Mouse (Mus musculus) kidney, adult 18-20 months (tissue): Measurements from ENCODE around the gene Swap70.

Source experiments
- DNase-seq: peaks from one replicate; pipeline ENCODE4 v3.0.0; 2021

Gene Swap70

DNA sequence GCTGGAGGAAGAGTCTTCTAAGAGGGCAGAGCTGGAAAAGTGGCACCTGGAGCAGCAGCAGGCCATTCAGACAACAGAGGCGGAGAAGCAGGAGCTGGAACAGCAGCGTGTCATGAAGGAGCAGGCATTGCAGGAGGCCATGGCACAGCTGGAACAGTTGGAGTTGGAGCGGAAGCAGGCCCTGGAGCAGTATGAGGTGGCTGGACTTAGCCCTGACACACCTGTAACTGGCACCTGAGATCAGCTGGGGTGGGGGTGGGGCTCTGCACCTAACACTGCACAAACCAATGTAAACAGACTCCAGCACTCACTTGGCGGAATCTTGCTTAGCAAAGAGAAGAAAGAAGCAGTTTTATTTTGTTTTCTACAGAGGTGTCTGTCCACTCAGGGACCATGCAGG lies 57.7 kb downstream of the Swap70 start:
- DNase-seq, result no peak

DNA sequence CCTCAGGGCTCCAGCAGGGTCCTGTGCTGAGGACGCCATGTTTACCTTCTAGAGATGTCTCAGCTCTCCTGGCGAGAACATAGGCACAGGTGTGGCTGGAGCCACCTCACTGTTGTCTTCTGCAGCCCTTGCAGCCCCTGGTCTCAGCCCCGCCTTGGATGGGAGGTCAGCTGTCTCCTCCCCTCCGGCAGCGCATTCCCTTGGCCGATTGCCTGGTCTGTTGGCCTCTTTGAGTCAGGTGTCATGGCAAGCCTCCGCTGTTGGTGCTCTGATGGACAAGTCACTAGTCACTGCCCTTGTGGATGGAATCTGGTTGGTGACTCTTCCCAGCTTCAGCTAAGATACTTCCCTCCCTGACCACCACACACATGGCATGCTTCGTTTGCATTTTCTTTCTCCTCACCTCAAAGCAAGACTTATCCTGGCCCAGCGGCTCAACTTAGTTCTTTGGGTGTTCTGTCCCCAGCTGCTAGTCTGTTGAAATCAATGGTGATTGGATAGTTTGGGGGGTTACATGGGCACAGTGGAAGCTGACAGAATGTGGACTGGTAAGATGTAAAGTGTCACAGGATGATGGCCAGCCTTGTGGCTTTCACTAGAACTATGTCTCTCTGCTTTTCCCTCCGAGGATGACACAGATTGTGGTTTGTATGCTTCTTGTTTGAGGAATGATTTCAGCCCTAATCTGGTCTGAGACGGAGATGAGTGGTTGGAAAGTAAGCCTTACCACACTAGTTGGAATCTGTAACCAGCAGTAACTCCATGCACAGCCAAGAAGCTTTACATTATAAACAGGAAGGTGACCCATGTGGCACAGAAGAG lies 60.1 kb downstream of the Swap70 start:
- DNase-seq, result no peak

DNA sequence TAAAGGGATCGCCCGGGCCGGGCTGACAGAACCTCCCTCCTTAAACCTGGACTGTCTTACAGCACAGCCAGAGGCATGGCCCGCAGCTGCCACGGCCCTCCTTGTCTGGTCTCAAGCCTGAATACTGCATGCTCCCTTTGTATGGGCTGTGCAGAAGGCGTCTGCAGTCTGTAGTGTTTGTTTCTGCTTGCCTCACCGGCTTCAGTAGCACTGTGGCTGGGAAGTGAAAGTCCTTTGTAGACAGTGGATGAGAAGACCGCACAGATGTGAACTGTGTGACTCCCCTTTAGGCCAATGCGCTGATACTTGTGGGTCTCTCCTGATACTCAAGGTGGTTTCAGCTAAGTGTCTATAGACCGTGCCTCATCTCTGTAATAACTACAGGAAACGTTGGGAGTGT lies 61.3 kb downstream of the Swap70 start:
- no peak for DNase-seq

DNA sequence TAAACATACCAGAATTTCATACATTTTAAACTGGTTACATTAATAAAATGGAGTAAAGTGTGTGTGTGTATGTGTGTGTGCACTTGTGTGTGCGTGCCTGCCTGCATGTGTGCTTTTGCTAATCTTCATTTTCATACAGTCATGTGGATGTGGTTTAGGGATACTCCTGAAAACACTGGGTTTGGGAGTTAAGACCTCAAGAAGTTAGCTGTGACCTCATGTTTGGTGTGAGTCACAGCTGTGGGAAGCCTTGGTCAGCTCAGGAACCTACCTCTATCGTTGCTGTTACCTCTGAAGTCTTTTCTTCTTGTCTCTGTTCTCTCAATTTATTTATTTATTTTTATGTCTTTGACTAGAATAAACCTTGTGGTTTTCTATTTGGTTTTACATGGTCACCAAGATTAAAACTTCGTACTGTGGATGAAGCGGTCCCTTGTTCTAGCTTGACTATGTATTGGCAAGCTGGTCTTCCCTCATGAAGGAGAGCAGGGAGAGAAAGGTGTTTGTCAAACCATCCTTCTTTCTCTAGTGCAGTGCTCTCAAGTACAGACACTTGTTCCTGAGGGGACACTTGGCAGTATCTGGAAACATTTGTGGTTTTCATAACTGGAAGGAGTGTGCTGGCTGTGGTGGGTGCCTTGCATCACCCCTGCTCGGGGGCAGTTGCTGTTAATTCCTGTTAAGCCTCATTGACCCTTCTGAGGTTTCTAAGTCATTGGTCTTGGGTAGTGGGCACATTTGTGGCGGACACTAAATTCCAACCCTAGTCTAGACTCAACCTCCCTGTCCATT lies 62.2 kb downstream of the Swap70 start:
- DNase-seq, result no peak

DNA sequence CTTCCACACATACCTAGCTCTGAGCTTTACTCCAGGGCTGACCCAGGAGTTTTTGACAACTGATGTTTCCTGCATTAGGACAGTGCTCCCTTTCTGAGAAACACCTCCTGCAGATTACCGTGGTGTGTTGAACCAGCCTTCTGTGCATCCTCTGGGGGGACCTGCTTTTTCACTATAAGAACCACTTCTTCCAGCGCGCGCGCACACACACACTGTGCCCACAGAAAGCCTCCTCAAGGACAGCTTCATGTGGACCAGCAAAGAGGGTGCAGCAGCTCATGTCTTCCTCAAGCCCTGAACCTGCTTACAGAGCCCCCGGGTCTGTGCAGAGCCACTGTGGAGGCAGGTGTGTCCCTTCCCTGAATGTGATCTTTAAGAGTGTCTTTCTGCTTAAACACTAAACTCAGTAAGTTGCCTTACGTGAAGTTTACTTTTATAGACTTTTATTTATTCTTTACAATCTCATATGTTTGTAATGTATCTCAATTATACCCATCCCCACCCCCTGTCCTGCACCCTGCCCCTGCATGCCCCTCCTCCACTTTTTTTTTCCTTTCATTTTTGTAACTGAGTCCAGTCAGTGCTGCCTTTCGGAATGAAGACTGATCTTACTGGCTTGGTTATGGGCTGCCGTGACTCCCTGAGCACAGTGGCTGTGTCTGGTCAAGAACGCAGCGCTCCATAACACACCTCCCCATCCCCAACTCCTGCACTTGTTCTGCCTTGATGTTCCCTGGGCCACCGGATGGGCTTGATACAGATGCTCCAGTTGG lies 63.8 kb downstream of the Swap70 start:
- DNase-seq, result no peak

DNA sequence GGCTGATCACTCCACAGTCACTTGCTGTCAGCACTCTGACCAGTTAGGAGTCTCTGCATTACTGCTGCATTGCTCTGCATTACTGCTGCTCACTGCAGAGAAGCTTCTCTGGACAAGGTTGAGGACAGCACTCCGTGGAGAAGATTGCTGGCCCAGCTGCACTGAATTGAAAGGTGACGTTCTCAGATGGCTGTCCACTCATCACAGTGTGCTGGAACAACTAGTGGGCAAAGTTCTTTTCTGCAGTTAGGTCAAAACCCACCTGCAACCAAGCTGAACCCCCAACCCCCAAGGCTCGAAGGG lies 64.3 kb downstream of the Swap70 start:
- no peak for DNase-seq

DNA sequence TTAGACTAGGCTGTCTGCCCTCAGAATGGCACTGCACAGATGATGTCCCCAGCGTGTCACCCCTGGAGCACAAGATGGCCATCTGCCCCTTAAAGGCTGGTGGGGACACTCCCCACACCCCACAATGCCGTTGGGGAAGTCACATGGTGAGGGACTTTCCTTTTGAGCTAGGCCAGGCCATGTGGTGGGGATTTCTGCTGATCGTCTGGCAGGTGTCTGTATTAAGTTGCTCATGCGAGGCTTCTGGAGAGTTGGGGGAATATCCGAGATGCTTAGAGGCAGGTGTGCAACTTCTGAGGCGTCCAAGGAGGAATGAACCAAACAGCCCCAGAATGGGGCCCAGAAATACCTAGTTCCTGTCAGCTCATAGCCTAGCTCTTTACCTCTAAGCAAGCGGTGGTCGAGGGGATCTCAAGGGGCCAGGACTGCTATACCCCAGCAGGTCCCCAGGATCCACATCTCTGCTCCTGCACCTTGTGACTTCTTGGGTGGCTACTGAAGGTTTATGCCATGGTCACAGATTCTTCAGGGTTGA lies 64.8 kb downstream of the Swap70 start:
- DNase-seq, result no peak

DNA sequence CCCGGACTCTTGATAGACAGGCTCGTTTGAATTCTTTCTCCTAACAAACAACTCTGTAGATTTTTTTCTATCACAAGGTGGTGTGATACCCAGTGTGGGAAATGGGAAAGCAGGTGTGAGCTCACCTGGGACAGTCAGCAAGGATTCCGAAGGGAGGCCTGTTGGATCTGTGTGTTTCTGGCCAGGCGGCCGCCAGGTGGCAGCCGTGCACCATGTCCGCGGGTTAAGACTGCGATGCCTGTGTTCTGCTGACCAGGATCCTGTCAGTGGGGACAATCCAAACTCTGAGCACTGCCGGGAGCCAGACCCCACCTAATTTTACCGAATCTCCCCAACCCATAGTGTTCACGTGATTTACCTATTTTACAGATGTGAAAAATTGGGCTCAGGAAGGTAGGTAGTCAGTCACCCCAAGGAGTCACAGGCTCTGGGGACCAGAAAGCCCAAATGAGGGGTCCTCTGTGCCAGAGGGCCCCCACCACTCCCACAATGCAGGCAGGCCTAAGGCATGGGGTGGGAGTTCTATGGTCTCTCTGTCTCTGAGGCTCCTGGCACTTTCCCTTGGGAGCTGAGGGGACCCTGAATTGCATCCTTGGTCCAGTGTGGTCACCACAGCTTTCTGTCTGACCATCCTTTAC lies 65.4 kb downstream of the Swap70 start:
- DNase-seq, result peak; percentile 88

DNA sequence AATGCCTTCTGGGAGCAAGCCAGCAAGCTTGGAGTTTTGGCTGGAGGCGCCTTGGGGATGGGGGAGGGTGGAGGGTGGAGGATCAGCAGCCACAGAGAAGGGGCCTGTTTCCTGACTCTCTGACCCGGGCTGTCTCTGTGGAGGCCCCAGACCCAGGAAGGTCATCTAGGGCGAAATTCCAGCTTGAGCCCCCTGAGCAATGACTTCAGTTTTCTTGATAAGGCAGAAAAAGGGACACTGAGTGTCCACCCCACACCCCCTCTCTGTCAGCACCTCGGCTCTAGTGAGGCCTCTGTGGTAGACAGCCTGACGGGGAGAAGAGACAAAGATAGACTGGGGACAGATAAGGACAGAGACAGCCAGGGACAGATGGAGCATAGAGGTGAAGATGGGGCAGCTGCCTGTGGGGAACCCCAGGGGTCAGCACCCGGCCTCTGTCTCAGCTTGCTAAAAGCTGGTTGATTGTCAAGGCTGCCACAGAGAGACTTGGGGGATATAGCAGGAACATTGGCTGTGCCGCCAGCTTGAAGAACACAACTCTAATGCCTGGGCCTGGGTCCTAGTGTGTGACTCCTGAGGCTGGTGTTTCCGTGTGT lies 66.1 kb downstream of the Swap70 start:
- DNase-seq, result no peak

DNA sequence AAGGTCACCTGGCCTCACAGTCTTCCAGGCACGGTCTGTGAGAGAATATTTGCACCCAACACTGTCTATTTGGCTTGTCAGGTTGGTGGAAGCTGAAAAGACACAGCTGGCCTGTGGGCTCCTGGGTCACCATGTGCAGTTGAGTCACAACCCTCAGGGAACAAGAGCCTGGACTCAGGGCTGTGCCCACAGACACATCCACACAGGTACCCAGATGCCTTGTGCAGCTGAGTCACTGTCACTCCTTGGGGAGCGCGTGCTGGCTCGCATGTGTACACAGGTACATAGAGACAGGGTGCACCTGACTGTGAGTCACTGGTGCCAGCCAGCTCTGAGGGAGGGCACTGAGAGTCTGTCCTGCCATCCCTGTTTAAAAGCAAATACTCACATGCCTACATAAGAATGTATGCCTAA lies 66.7 kb downstream of the Swap70 start:
- no peak for DNase-seq

DNA sequence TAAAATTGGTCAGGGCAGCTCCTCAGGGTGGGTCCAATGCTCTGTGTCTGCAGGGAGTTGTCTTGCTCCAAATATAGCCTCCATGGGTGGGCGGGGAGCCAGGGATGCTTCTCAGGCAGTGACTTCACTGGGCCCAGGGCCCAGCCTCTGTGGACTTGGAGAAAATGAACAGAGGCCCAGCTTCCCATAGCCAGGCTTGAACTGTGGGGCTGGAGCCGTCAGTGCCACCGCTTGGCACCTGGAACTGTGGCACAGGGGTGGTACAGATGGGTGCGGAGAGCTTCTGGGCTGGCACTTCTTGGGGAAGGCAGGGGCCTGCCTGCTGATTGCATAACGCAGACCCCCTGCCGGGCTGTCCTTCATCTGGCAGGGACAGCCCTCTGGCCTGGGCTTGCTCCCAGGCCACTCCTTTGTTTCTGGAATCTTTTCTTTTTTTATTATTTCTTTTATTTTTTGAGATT lies 67.2 kb downstream of the Swap70 start:
- DNase-seq, result peak; percentile 56

DNA sequence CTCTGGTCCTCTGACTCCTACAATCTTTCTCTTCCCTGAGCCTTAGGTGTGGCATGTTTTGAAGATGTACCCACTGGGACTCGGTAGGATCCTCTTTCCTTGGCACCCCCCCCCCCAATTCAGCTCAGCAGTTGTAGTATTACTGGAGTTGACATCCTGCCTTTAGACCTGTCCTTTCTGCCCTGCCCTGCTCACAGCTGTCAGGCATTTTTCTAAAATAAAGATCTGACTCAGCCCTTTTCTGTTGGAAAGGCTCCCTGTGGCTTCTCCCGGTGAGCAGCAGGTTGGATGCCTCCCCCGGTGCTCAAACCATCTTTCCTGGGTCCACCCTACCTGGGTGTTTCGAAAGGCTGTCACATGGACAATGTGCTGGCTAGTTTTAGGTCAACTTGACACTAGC lies 68.1 kb downstream of the Swap70 start:
- no peak for DNase-seq

DNA sequence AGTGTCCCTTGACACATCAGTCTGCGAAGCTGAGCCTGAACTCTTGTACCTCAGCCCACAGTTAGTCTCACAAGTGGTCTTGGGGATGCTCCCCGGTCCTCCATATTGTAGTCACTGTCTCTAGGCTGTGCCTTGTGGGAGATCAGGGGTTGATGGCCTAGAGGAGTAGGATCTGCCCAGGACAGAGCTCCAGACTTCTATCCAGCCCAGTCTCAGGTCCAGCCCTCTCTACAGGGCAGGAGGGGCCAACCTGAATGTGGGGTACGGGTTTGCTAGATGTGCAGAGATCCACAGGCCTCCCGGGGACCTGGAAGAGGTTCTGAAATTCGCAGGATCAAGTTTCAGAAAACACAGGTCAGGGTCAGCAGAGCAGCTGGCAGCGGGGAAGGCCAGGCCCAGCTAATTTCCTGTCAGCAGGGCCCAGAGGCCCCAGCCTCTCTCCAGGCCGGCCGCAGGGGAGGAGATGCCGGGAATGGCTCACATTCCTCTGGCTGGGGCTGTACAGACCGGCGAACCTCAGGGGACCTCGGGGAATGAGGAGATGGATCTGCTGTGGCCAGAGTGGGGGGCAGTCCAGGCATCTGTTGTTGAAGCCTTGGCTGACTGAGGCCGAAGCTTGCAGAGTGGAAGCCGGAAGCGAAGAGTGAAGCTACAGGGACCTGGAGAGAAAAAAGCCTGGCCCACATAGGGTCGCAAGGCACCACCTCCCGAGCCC lies 75.5 kb downstream of the Swap70 start:
- DNase-seq, result peak; percentile 64

DNA sequence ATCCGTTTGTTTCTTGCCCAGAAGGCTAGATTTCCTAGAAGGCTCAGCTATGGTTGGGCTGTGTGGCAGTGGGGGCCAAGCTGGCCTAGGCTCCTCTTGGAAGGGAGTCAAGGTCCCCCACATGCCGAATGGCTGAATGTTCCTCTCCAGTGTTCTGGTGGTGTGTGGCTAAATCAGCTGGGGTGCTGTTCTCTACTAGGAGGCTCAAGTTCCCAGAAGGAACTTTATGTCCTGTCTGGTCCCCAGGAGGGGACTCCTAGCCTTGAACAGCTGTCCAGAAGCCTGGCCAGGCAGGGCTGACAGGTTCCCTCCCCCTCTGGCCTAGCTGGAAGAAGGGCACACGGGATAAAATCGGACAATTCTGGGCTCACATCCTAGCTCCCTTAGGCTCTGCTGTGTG lies 76.1 kb downstream of the Swap70 start:
- no peak for DNase-seq

DNA sequence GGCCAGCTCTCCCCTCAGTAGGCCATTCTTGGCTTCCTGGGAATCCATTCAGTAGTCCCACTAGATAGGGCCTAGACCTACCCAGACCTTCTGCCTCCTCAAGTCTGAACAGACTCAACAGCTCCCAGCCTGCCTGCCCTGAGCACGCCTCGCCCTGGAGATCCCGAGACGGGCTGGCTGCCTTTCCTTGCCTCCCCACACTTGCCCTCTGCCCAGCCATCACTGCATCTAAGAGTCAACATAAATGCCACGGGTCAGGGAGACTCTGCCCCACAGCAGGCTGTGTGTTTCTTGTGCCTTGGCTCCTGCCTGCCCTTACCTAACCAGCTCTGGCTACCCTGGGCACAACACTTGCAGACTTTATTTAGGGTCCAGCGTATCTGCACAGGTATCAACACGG lies 76.6 kb downstream of the Swap70 start:
- peak; percentile 25 for DNase-seq

DNA sequence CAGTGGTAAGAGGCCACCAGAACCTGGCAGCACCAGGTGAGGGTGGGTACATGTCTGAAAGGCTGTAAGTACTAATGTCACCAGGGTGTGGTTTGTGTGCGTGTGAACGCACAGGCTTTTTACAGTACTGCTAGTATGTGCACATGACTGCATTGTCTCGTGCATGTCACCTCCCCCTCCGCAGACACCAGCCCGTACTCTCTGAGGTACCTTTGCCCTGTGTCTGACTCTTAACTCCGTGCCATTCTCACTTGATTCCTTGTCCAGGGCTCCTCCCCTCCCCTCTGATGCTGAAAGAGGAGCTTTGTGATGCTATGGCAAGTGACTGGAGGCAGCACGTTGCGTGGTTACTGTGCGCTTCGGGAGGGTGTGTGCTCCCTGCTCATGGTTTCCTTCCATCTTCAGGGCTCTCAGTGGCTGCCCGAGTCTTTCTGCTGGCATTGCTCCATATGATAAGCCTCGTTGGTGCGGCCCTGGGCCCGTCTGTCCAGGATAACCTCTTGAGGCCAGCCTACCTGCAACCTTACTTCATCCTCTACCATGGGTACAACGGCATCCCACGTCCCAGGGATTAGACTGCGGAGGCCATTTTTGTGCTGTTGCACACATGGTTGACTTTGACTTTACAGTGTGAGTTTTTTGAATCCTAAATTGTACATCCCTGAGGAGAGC lies 77.4 kb downstream of the Swap70 start:
- DNase-seq, result peak; percentile 38

DNA sequence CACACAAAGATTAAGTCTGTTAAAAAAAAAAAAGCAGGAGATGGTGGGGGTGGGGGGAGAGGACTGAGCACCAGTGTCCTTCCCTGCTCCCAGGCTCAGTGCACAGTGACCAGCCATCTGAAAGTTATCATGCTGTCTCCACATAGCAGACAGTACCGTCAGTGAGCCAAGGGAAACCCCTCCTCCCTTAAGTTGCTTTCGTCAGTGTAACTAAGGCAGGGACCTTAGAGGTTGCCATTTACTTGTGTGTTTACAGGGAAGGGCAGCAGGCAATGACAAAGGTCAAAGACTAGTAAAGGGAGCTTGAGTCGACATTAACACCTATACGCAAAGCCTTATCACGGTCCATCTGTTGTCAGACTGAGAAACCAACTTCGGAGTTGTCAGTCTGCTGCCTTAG lies 81.4 kb downstream of the Swap70 start:
- no peak for DNase-seq

DNA sequence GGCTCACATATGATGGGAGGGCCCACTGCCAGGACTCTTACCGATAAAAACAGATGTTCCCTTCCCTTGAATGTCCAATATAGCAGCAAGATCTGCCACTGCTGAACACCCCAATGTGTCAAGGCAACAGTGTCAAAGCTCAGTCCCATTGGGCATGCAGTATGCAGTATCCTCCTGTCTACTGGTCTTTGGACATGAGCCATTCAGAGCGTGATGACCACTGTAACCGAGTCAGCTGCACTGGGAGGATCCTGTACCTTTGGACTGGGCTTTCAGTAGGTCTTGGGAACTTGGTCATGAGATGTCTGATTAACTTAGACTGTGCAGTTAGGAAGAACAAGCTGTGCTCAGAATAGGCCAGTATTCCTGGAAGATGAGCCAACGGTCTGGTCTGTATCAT lies 84.0 kb downstream of the Swap70 start:
- DNase-seq, result peak; percentile 52

DNA sequence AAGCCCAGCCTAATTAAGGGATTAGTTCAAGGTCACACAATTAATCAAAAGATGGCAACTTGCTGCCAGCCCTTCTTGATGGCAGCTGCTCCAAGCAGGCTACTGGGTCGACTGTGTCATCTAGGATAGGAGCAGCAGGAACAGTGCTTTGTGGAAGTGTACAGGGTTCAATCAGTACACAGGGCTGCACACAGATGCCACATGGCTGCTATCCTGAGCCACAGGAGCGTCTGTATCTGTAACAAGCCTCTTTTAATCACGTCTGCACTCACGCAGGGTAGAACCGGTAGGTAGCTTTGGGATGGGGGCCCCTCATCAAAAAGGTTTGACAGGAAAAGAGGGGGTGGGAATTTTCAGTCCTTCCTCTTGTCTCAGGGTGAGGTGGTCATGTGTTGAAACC lies 84.8 kb downstream of the Swap70 start:
- DNase-seq, result no peak

DNA sequence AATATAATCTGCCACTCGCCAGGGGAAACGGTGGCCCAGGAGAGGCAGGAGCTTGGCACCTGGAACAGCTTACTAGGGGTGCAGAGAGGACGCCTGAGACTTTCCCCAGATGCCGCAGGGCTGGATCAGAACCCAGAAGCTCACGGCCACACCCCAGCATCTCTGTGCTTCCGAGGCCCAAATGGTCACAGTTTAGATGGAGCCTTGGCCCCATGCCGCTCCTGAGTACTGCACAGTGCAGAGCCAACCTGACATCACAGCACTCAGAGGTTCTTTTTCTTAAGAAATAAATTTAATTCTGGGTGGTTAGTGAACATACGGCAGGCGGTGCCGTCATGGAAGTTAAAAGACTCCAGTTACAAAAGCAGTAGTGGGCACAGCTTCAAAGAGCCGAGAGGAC lies 86.2 kb downstream of the Swap70 start:
- no peak for DNase-seq

DNA sequence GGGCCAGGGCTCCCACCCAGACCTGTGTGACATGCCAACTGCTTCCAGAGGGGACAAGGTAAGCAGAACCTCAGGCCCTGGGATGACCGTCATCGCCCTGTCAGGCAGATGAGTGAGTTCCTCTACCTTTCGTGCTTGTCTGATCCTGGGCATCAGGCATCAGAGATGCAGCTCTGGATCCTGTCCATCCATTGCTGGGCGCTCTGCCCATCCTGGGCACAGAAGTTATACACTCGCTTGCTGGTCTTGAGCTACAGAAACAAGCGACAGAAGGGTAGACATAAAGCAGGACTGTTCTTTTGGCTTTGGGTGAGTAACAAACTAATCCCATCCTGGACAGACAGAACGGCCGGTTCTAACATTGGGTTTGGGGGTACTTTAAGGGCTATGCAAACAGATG lies 87.7 kb downstream of the Swap70 start:
- DNase-seq, result no peak
